Mouse (Mus musculus): Measurements from ENCODE around the gene Gemin6. TPM values are rescaled to one million over a fixed set of nuclear protein-coding genes. Genes with fewer than 3 reads are reported as not detected.
"Not testable (repeated sequence)": the region's sequence is repeated elsewhere in the genome, so short reads cannot be mapped to it uniquely, and the experiment has no call there.

Gene Gemin6
- total RNA-seq (2014; rRNA removed) (4.9 and 5.9 TPM in 2 replicates), polyA plus RNA-seq (2012; rRNA removed) (2.2 and 2.3 TPM in 2 replicates)

- peak; percentile 89 for DNase-seq (ENCODE audit: extremely low read depth, low read depth, low spot score)
- Histone ChIP-seq H3K9ac (ENCODE audit: low read depth, low read length) (peak within 1 kb of the TSS; percentile 61), H3K4me1 (ENCODE audit: control insufficient read depth, insufficient read depth, low read length) (peaks cover 6% of the 10 kb centered on the region; the same call in 1 of the 2 replicates), H3K27me3 (ENCODE audit: control insufficient read depth, insufficient read depth, low read length) (no peaks in the 10 kb centered on the region), H3K79me2 (ENCODE audit: control insufficient read depth, insufficient read depth, low read length) (no peaks in the 10 kb centered on the region), H3K36me3 (ENCODE audit: control insufficient read depth, insufficient read depth, low read length) (no peaks in the 10 kb centered on the region), H3K4me3 (ENCODE audit: insufficient read depth, low read depth, low read length) (peak within 1 kb of the TSS; percentile 45), H3K27ac (replicated peaks; ENCODE audit: insufficient read depth, low read depth, low read length) (no peak within 1 kb of the TSS)
- under 1% methylated on average over 33 of the region's 33 CpGs for WGBS
- TF ChIP-seq CTCF (IDR thresholded peaks at IDR 0.05; ENCODE audit: low read depth, low read length) (no peak), POLR2A (IDR thresholded peaks at IDR 0.05; ENCODE audit: extremely low read depth, insufficient read depth, low read length) (no peak)
Measured at GRCm38 (mm10) chr17:80224326-80225116, at the start of gene Gemin6. Gemin6 (plus strand) TSS chr17:80224441.

- no peak overlapping the region for H3K9ac ChIP-seq (ENCODE audit: low read depth, low read length)
- no peak overlapping the region for H3K27ac ChIP-seq (replicated peaks; ENCODE audit: insufficient read depth, low read depth, low read length)
- peaks cover 3% of the 10 kb centered on the region; the same call in 1 of the 2 replicates for H3K79me2 ChIP-seq (ENCODE audit: control insufficient read depth, insufficient read depth, low read length)
- TF ChIP-seq CTCF (IDR thresholded peaks at IDR 0.05; ENCODE audit: low read depth, low read length) (no peak), POLR2A (IDR thresholded peaks at IDR 0.05; ENCODE audit: extremely low read depth, insufficient read depth, low read length) (no peak)
- DNase-seq (ENCODE audit: extremely low read depth, low read depth, low spot score), result no peak
- peaks cover 11% of the 10 kb centered on the region; the same call in 1 of the 2 replicates for H3K4me1 ChIP-seq (ENCODE audit: control insufficient read depth, insufficient read depth, low read length)
- 70% methylated on average over 19 of the region's 19 CpGs for WGBS
- H3K36me3 ChIP-seq (ENCODE audit: control insufficient read depth, insufficient read depth, low read length), result peaks cover 3% of the 10 kb centered on the region; the same call in 1 of the 2 replicates
- H3K4me3 ChIP-seq (ENCODE audit: insufficient read depth, low read depth, low read length), result no peak overlapping the region
- H3K27me3 ChIP-seq (ENCODE audit: control insufficient read depth, insufficient read depth, low read length), result no peaks in the 10 kb centered on the region
Measured at GRCm38 (mm10) chr17:80174699-80175385, 49.4 kb upstream of the Gemin6 start.

GRCm38 (mm10) chr17:80175386-80175739, 48.9 kb upstream of the Gemin6 start:
- Histone ChIP-seq H3K27me3 (ENCODE audit: control insufficient read depth, insufficient read depth, low read length) (no peaks in the 10 kb centered on the region), H3K4me3 (ENCODE audit: insufficient read depth, low read depth, low read length) (no peak overlapping the region), H3K36me3 (ENCODE audit: control insufficient read depth, insufficient read depth, low read length) (no peaks in the 10 kb centered on the region), H3K4me1 (ENCODE audit: control insufficient read depth, insufficient read depth, low read length) (peaks cover 11% of the 10 kb centered on the region; the same call in 1 of the 2 replicates), H3K27ac (replicated peaks; ENCODE audit: insufficient read depth, low read depth, low read length) (no peak overlapping the region), H3K9ac (ENCODE audit: low read depth, low read length) (no peak overlapping the region), H3K79me2 (ENCODE audit: control insufficient read depth, insufficient read depth, low read length) (peaks cover 3% of the 10 kb centered on the region; the same call in 1 of the 2 replicates)
- 79% methylated on average over 4 of the region's 4 CpGs for whole genome bisulfite sequencing
- DNase-seq (ENCODE audit: extremely low read depth, low read depth, low spot score), result no peak
- TF ChIP-seq CTCF (IDR thresholded peaks at IDR 0.05; ENCODE audit: low read depth, low read length) (no peak), POLR2A (IDR thresholded peaks at IDR 0.05; ENCODE audit: extremely low read depth, insufficient read depth, low read length) (no peak)

- Histone ChIP-seq H3K36me3 (ENCODE audit: control insufficient read depth, insufficient read depth, low read length) (no peaks in the 10 kb centered on the region), H3K27ac (replicated peaks; ENCODE audit: insufficient read depth, low read depth, low read length) (no peak overlapping the region), H3K79me2 (ENCODE audit: control insufficient read depth, insufficient read depth, low read length) (peaks cover 3% of the 10 kb centered on the region; the same call in 1 of the 2 replicates), H3K4me3 (ENCODE audit: insufficient read depth, low read depth, low read length) (no peak overlapping the region), H3K9ac (ENCODE audit: low read depth, low read length) (no peak overlapping the region), H3K27me3 (ENCODE audit: control insufficient read depth, insufficient read depth, low read length) (no peaks in the 10 kb centered on the region), H3K4me1 (ENCODE audit: control insufficient read depth, insufficient read depth, low read length) (peaks cover 7% of the 10 kb centered on the region; the same call in 1 of the 2 replicates)
- DNase-seq (ENCODE audit: extremely low read depth, low read depth, low spot score), result no peak
- TF ChIP-seq CTCF (IDR thresholded peaks at IDR 0.05; ENCODE audit: low read depth, low read length) (no peak), POLR2A (IDR thresholded peaks at IDR 0.05; ENCODE audit: extremely low read depth, insufficient read depth, low read length) (no peak)
- WGBS, result 82% methylated on average over 3 of the region's 3 CpGs
Measured at GRCm38 (mm10) chr17:80175966-80176365, 48.3 kb upstream of the Gemin6 start.

- WGBS, result 96% methylated on average over 3 of the region's 3 CpGs
- not testable (repeated sequence) for H3K27me3 ChIP-seq (ENCODE audit: control insufficient read depth, insufficient read depth, low read length); H3K4me1 ChIP-seq (ENCODE audit: control insufficient read depth, insufficient read depth, low read length); H3K27ac ChIP-seq (replicated peaks; ENCODE audit: insufficient read depth, low read depth, low read length); H3K79me2 ChIP-seq (ENCODE audit: control insufficient read depth, insufficient read depth, low read length); H3K9ac ChIP-seq (ENCODE audit: low read depth, low read length); DNase-seq (ENCODE audit: extremely low read depth, low read depth, low spot score); H3K4me3 ChIP-seq (ENCODE audit: insufficient read depth, low read depth, low read length)
- peaks cover 16% of the 10 kb centered on the region; the same call in 1 of the 2 replicates for H3K36me3 ChIP-seq (ENCODE audit: control insufficient read depth, insufficient read depth, low read length)
Measured at GRCm38 (mm10) chr17:80178846-80179245, 45.4 kb upstream of the Gemin6 start.
